Mouse (Mus musculus): Measurements from ENCODE around the gene Elovl2.

Gene Elovl2

DNA sequence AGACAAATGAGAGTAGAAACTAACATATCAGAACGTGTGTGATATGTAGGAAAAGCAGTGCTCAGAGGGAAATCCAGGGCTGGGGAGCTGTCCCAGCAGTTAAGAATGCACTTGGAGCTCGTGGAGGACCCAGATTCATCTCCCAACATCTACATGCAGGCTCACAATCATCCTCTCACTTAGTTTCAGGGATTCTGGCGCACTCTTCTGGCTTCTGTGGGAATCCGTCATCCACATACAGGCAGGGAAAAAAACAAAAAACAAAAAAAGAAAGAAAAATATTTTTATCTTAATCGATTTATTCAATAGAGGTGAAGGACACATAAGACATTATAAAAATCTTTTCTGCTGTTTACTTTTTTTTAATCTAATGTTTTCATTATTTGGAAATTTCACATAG is 61.8 kb downstream of the Elovl2 start:
- in situ Hi-C loops (cut with MboI, MseI), result no loop called here

DNA sequence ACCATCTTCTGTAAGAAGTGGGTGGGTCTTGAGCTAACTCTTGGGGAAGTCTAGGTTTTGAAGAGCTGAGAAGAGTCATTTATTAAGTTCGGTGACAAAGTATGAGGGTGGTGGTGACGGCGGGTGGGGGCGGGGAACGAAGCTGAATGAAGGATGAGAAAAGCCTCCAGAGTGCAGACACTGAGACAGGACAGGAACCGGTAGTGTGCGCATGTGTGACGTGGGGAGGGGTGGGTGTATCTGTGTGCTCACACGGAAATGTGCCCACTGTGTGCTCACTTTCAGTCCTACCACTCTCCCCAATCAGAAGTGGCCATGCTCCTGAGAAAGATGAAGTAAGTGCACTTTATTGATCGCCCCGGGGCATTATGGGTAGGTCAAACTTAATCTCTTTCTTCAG is 67.1 kb downstream of the Elovl2 start:
- in situ Hi-C loops (cut with MboI, MseI), result no loop called here

DNA sequence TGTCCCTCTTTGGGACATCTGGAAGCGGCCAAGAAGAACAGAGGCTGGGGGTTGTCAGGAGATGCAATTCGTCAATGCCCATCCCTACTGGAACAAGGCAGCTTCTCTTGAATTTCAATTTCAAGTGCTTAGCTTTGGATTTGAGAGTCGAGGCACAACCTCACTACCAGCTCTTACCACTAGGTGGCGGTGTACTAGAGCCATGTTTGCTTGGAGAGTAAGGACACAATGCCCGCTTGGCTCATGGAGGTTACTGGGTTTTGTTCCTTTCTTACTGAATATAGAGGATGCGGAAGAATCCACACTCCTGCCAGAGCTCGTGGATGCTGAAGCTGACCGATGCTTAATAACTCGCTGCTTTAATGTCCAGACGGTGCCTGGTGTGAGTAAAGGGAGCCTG is 73.9 kb downstream of the Elovl2 start:
- in situ Hi-C loops (cut with MboI, MseI), result loop anchor here in 1 of 2 experiments (10.0 kb wide), 1 partner anchor 449 kb away; no protein-coding TSS in a partner anchor

DNA sequence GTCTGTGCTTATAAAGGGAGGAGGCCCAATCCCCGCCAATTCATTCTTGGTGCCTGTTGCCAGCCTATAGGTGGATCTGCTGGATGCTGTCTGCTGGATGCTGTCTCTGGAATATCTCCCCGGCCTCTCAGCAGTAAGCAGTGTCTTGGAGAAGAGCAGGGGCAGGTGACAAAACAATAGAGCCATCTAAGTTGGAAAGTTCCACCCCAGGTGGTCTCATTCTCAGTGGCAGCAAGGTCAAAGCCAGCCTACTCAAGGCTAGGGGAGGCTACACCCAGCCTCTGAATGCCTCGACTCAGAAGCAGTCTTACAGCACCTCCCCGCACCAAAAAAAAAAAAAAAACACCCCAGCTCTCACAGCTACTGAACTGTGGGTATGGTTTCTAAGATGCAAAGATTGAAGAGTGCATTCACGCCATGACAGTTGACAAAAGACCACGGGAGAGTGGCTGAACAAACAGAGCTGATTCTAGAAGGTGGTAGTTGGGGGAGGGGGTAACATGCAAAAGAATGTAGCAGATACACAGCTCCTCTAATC is 74.7 kb downstream of the Elovl2 start:
- in situ Hi-C loops (cut with MboI, MseI), result loop anchor here in 1 of 2 experiments (10.0 kb wide), 1 partner anchor 449 kb away; no protein-coding TSS in a partner anchor

DNA sequence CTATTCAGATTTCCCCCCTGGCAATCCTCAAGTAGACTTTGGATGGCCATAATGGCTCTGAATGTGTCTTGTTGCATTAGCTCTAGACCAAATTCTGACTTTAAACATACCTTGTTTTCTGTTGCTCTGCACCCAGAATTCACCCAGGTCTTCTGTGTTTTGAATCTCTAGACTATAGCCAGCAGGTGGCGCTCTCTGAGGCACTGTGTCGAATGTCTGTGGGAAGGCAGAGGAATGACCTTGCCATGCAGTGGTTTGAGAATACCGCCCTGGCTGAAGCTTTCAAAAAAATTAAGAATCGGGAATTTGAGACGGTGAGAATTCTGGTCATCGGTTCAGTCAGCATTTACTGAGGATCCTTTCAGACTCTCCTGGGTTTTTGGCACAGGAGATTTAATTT is 85.3 kb downstream of the Elovl2 start:
- in situ Hi-C loops (cut with MboI, MseI), result loop anchor here (5.0 kb wide), 1 partner anchor 102 kb away; no protein-coding TSS in a partner anchor

Data from T-helper 17 cell (primary cell).